Mouse (Mus musculus): ENCODE results near the gene Gm20388. TPM values are rescaled to one million over a fixed set of nuclear protein-coding genes. Genes with fewer than 3 reads are reported as not detected.

The Gm20388 gene
- total and polyA plus RNA-seq, 3 experiments, result 0.02 to 0.05 TPM; not detected in 1

- peaks cover 26% of the 10 kb centered on the region for H3K27me3 ChIP-seq (ENCODE audit: insufficient read depth, low read length)
- TF ChIP-seq POLR2AphosphoS5 (IDR thresholded peaks at IDR 0.05; ENCODE audit: insufficient replicate concordance, low read depth, low read length), result no peak
- TF ChIP-seq GATA1 (IDR thresholded peaks at IDR 0.05; ENCODE audit: borderline replicate concordance, low read length), result no peak
- no peak for TF ChIP-seq GATA2 (IDR thresholded peaks at IDR 0.05; ENCODE audit: borderline replicate concordance, low read depth, low read length)
- no peak for TF ChIP-seq CTCF (IDR thresholded peaks at IDR 0.05; ENCODE audit: low read depth, low read length)
- no peak for TF ChIP-seq TAL1 (conservative IDR thresholded peaks at IDR 0.05; ENCODE audit: low read depth, low read length)
- ATAC-seq (ENCODE audit: extremely low read depth, insufficient number of reproducible peaks, low FRiP score, poor library complexity, severe bottlenecking) (peak; percentile 47; the same call in 1 of the 2 replicates), DNase-seq (ENCODE audit: low spot score) (peak; percentile 35)
- H3K9me3 ChIP-seq (replicated peaks), result peaks cover 23% of the 10 kb centered on the region
- H3K4me1 ChIP-seq (ENCODE audit: insufficient read depth, low read depth, low read length), result peaks cover 66% of the 10 kb centered on the region
- H3K4me3 ChIP-seq (ENCODE audit: low read depth, low read length), result peak overlapping the region; percentile 48; the same call in 1 of the 2 replicates
- peaks cover 74% of the 10 kb centered on the region for H3K36me3 ChIP-seq (replicated peaks)
These were observed 598.7 kb downstream of the Gm20388 start for GRCm38 (mm10) chr8:120509136-120510034.

- TF ChIP-seq GATA2 (IDR thresholded peaks at IDR 0.05; ENCODE audit: borderline replicate concordance, low read depth, low read length) (no peak), POLR2AphosphoS5 (IDR thresholded peaks at IDR 0.05; ENCODE audit: insufficient replicate concordance, low read depth, low read length) (no peak), TAL1 (conservative IDR thresholded peaks at IDR 0.05; ENCODE audit: low read depth, low read length) (no peak), CTCF (IDR thresholded peaks at IDR 0.05; ENCODE audit: low read depth, low read length) (no peak), GATA1 (IDR thresholded peaks at IDR 0.05; ENCODE audit: borderline replicate concordance, low read length) (no peak)
- peaks cover 27% of the 10 kb centered on the region for H3K9me3 ChIP-seq (replicated peaks)
- DNase-seq (ENCODE audit: low spot score) (no peak), ATAC-seq (ENCODE audit: extremely low read depth, insufficient number of reproducible peaks, low FRiP score, poor library complexity, severe bottlenecking) (no peak)
- peak overlapping the region; percentile 48; the same call in 1 of the 2 replicates for H3K4me3 ChIP-seq (ENCODE audit: low read depth, low read length)
- peaks cover 21% of the 10 kb centered on the region; the same call in 1 of the 2 replicates for H3K27me3 ChIP-seq (ENCODE audit: insufficient read depth, low read length)
- H3K36me3 ChIP-seq (replicated peaks), result peaks cover 76% of the 10 kb centered on the region
- peaks cover 60% of the 10 kb centered on the region for H3K4me1 ChIP-seq (ENCODE audit: insufficient read depth, low read depth, low read length)
These were observed 599.4 kb downstream of the Gm20388 start for GRCm38 (mm10) chr8:120510035-120510416.

GRCm38 (mm10) chr8:120510863-120511457 lies 600.3 kb downstream of the Gm20388 start:
- Histone ChIP-seq H3K27me3 (ENCODE audit: insufficient read depth, low read length) (peaks cover 23% of the 10 kb centered on the region; the same call in 1 of the 2 replicates), H3K36me3 (replicated peaks) (peaks cover 80% of the 10 kb centered on the region), H3K4me3 (ENCODE audit: low read depth, low read length) (peak overlapping the region; percentile 8; the same call in 1 of the 2 replicates), H3K4me1 (ENCODE audit: insufficient read depth, low read depth, low read length) (peaks cover 58% of the 10 kb centered on the region), H3K9me3 (replicated peaks) (peaks cover 27% of the 10 kb centered on the region)
- DNase-seq (ENCODE audit: low spot score) (no peak), ATAC-seq (ENCODE audit: extremely low read depth, insufficient number of reproducible peaks, low FRiP score, poor library complexity, severe bottlenecking) (no peak)
- no peak for TF ChIP-seq GATA1 (IDR thresholded peaks at IDR 0.05; ENCODE audit: borderline replicate concordance, low read length)
- no peak for TF ChIP-seq TAL1 (conservative IDR thresholded peaks at IDR 0.05; ENCODE audit: low read depth, low read length)
- no peak for TF ChIP-seq GATA2 (IDR thresholded peaks at IDR 0.05; ENCODE audit: borderline replicate concordance, low read depth, low read length)

- H3K36me3 ChIP-seq (replicated peaks), result peaks cover 76% of the 10 kb centered on the region
- peaks cover 27% of the 10 kb centered on the region for H3K9me3 ChIP-seq (replicated peaks)
- peaks cover 20% of the 10 kb centered on the region; the same call in 1 of the 2 replicates for H3K27me3 ChIP-seq (ENCODE audit: insufficient read depth, low read length)
- ATAC-seq (ENCODE audit: extremely low read depth, insufficient number of reproducible peaks, low FRiP score, poor library complexity, severe bottlenecking) (no peak), DNase-seq (ENCODE audit: low spot score) (no peak)
- H3K4me3 ChIP-seq (ENCODE audit: low read depth, low read length), result no peak overlapping the region
- peaks cover 55% of the 10 kb centered on the region for H3K4me1 ChIP-seq (ENCODE audit: insufficient read depth, low read depth, low read length)
- TF ChIP-seq TAL1 (conservative IDR thresholded peaks at IDR 0.05; ENCODE audit: low read depth, low read length) (no peak), CTCF (IDR thresholded peaks at IDR 0.05; ENCODE audit: low read depth, low read length) (no peak), POLR2AphosphoS5 (IDR thresholded peaks at IDR 0.05; ENCODE audit: insufficient replicate concordance, low read depth, low read length) (no peak), GATA1 (IDR thresholded peaks at IDR 0.05; ENCODE audit: borderline replicate concordance, low read length) (no peak), GATA2 (IDR thresholded peaks at IDR 0.05; ENCODE audit: borderline replicate concordance, low read depth, low read length) (no peak)
These were observed 601.1 kb downstream of the Gm20388 start for GRCm38 (mm10) chr8:120511737-120512136.

GRCm38 (mm10) chr8:120512326-120512725 lies 601.7 kb downstream of the Gm20388 start:
- Histone ChIP-seq H3K9me3 (replicated peaks) (peaks cover 27% of the 10 kb centered on the region), H3K27me3 (ENCODE audit: insufficient read depth, low read length) (peaks cover 20% of the 10 kb centered on the region; the same call in 1 of the 2 replicates), H3K4me3 (ENCODE audit: low read depth, low read length) (no peak overlapping the region), H3K4me1 (ENCODE audit: insufficient read depth, low read depth, low read length) (peaks cover 53% of the 10 kb centered on the region), H3K36me3 (replicated peaks) (peaks cover 74% of the 10 kb centered on the region)
- no peak for ATAC-seq (ENCODE audit: extremely low read depth, insufficient number of reproducible peaks, low FRiP score, poor library complexity, severe bottlenecking)
- DNase-seq (ENCODE audit: low spot score), result no peak
- TF ChIP-seq GATA2 (IDR thresholded peaks at IDR 0.05; ENCODE audit: borderline replicate concordance, low read depth, low read length) (no peak), POLR2AphosphoS5 (IDR thresholded peaks at IDR 0.05; ENCODE audit: insufficient replicate concordance, low read depth, low read length) (no peak), TAL1 (conservative IDR thresholded peaks at IDR 0.05; ENCODE audit: low read depth, low read length) (no peak), GATA1 (IDR thresholded peaks at IDR 0.05; ENCODE audit: borderline replicate concordance, low read length) (no peak), CTCF (IDR thresholded peaks at IDR 0.05; ENCODE audit: low read depth, low read length) (no peak)

GRCm38 (mm10) chr8:120513145-120513544 lies 602.5 kb downstream of the Gm20388 start:
- H3K27me3 ChIP-seq (ENCODE audit: insufficient read depth, low read length), result peaks cover 20% of the 10 kb centered on the region; the same call in 1 of the 2 replicates
- TF ChIP-seq TAL1 (conservative IDR thresholded peaks at IDR 0.05; ENCODE audit: low read depth, low read length), result no peak
- no peak for TF ChIP-seq CTCF (IDR thresholded peaks at IDR 0.05; ENCODE audit: low read depth, low read length)
- no peak for TF ChIP-seq GATA2 (IDR thresholded peaks at IDR 0.05; ENCODE audit: borderline replicate concordance, low read depth, low read length)
- TF ChIP-seq POLR2AphosphoS5 (IDR thresholded peaks at IDR 0.05; ENCODE audit: insufficient replicate concordance, low read depth, low read length), result no peak
- no peak for TF ChIP-seq GATA1 (IDR thresholded peaks at IDR 0.05; ENCODE audit: borderline replicate concordance, low read length)
- H3K36me3 ChIP-seq (replicated peaks), result peaks cover 74% of the 10 kb centered on the region
- no peak overlapping the region for H3K4me3 ChIP-seq (ENCODE audit: low read depth, low read length)
- H3K4me1 ChIP-seq (ENCODE audit: insufficient read depth, low read depth, low read length), result peaks cover 51% of the 10 kb centered on the region
- DNase-seq (ENCODE audit: low spot score) (no peak), ATAC-seq (ENCODE audit: extremely low read depth, insufficient number of reproducible peaks, low FRiP score, poor library complexity, severe bottlenecking) (no peak)
- H3K9me3 ChIP-seq (replicated peaks), result peaks cover 27% of the 10 kb centered on the region

Measured in G1E (cell line).